16 mouse cellular contexts compared by ENCODE assay signal in genomic region chr13:60627843-60628656, GRCm38 (mm10). TPM values are rescaled to one million over a fixed set of nuclear protein-coding genes. Genes with fewer than 3 reads are reported as not detected.
DNase-seq lines count a peak whose midpoint lies in the region; ATAC-seq and TF ChIP-seq lines count a peak whose summit lies in the region.
"Had no signal": no experiment of that assay in that cellular context is flagged by ENCODE, and none has a peak within 500 bp of the region (broad histone marks: within the 10 kb centered on the region; RNA-seq: fewer than 3 reads in every experiment).

No protein-coding gene starts in this region.

- no peaks in the 10 kb centered on the region for H3K4me1 ChIP-seq in forebrain, postnatal 0 days (ENCODE audit: insufficient read depth)
- H3K4me1 ChIP-seq in forebrain, embryonic 14.5 days (ENCODE audit: control insufficient read depth, insufficient read depth, low read length), result 0 out of 2 replicates have a peak, but pooled peaks cover 2% of the 10 kb centered on the region
- no peaks in the 10 kb centered on the region for H3K4me1 ChIP-seq in lung, embryonic 16.5 days (replicated peaks; ENCODE audit: control insufficient read depth, insufficient read depth, low read length)
- H3K4me1 ChIP-seq in midbrain, embryonic 13.5 days (replicated peaks), result peaks cover 25% of the 10 kb centered on the region
- H3K4me1 ChIP-seq in kidney, adult 2 months (ENCODE audit: control insufficient read depth, insufficient read depth, low read length), result no peaks in the 10 kb centered on the region
- no peaks in the 10 kb centered on the region for H3K4me1 ChIP-seq in thymus, adult 2 months (replicated peaks; ENCODE audit: control insufficient read depth, insufficient read depth, low read length)

- H3K36me3 ChIP-seq in forebrain, postnatal 0 days (ENCODE audit: insufficient read depth), result no peaks in the 10 kb centered on the region
- H3K36me3 ChIP-seq in forebrain, embryonic 14.5 days (ENCODE audit: control insufficient read depth, insufficient read depth, low read length), result no peaks in the 10 kb centered on the region
- no peaks in the 10 kb centered on the region for H3K36me3 ChIP-seq in lung, embryonic 16.5 days (ENCODE audit: control insufficient read depth, insufficient read depth, low read length)
- H3K36me3 ChIP-seq in midbrain, embryonic 13.5 days, result no peaks in the 10 kb centered on the region
- H3K36me3 ChIP-seq in kidney, adult 2 months (ENCODE audit: control insufficient read depth, insufficient read depth, low read length), result no peaks in the 10 kb centered on the region
- H3K36me3 ChIP-seq in thymus, adult 2 months (ENCODE audit: control insufficient read depth, insufficient read depth, low read length), result no peaks in the 10 kb centered on the region
- H3K36me3 ChIP-seq: heart, embryonic 10.5 days had no signal

- no peaks in the 10 kb centered on the region for H3K27me3 ChIP-seq in forebrain, postnatal 0 days (ENCODE audit: insufficient read depth, low read length)
- H3K27me3 ChIP-seq in forebrain, embryonic 14.5 days (replicated peaks; ENCODE audit: control insufficient read depth, insufficient read depth, low read length), result no peaks in the 10 kb centered on the region
- no peaks in the 10 kb centered on the region for H3K27me3 ChIP-seq in lung, embryonic 16.5 days (ENCODE audit: control insufficient read depth, insufficient read depth, low read depth, low read length)
- no peaks in the 10 kb centered on the region for H3K27me3 ChIP-seq in midbrain, embryonic 13.5 days
- H3K27me3 ChIP-seq in kidney, adult 2 months (replicated peaks; ENCODE audit: control insufficient read depth, insufficient read depth, low read length), result no peaks in the 10 kb centered on the region
- H3K27me3 ChIP-seq in thymus, adult 2 months (ENCODE audit: control insufficient read depth, insufficient read depth, low read length), result no peaks in the 10 kb centered on the region

- 31% methylated on average over 15 of the region's 15 CpGs for WGBS in forebrain, postnatal 0 days
- WGBS in forebrain, embryonic 14.5 days, result 30% methylated on average over 15 of the region's 15 CpGs
- WGBS in lung, embryonic 16.5 days, result 52% methylated on average over 15 of the region's 15 CpGs
- WGBS in midbrain, embryonic 13.5 days, result 16% methylated on average over 15 of the region's 15 CpGs
- WGBS in kidney, adult 2 months, result 68% methylated on average over 15 of the region's 15 CpGs
- 87% methylated on average over 15 of the region's 15 CpGs for WGBS in thymus, adult 2 months

- ATAC-seq in forebrain, postnatal 0 days, result 0 out of 2 replicates have a peak, but pooled peaks have one; percentile 14
- no peak for ATAC-seq in forebrain, embryonic 14.5 days
- ATAC-seq in lung, embryonic 16.5 days (ENCODE audit: low read depth), result peak; percentile 23
- peak; percentile 35 for ATAC-seq in midbrain, embryonic 13.5 days
- ATAC-seq: activated CD4-positive, CD25-positive, alpha-beta regulatory T cell, adult 4 months had no signal

- H3K9ac ChIP-seq in forebrain, postnatal 0 days, result no peak overlapping the region
- H3K9ac ChIP-seq in forebrain, embryonic 14.5 days (ENCODE audit: low read length), result no peak overlapping the region
- no peak overlapping the region for H3K9ac ChIP-seq in lung, embryonic 16.5 days (ENCODE audit: low read length)
- H3K9ac ChIP-seq in midbrain, embryonic 13.5 days (replicated peaks), result no peak overlapping the region

- H3K27ac ChIP-seq in forebrain, postnatal 0 days (ENCODE audit: low read depth, low read length), result no peak overlapping the region
- no peak overlapping the region for H3K27ac ChIP-seq in forebrain, embryonic 14.5 days (ENCODE audit: low read depth, low read length)
- H3K27ac ChIP-seq in lung, embryonic 16.5 days (ENCODE audit: low read length), result no peak overlapping the region
- H3K27ac ChIP-seq in midbrain, embryonic 13.5 days, result no peak overlapping the region; the same call in 1 of the 2 replicates
- H3K27ac ChIP-seq in kidney, adult 2 months (ENCODE audit: insufficient read depth, low read depth, low read length), result no peak overlapping the region
- no peak overlapping the region for H3K27ac ChIP-seq in thymus, adult 2 months (ENCODE audit: control insufficient read depth, insufficient read depth, low read length)
- H3K27ac ChIP-seq: heart, embryonic 10.5 days had no signal

- H3K4me2 ChIP-seq in forebrain, postnatal 0 days (ENCODE audit: low read depth), result no peak overlapping the region
- no peak overlapping the region for H3K4me2 ChIP-seq in forebrain, embryonic 14.5 days (ENCODE audit: low read length)
- no peak overlapping the region for H3K4me2 ChIP-seq in lung, embryonic 16.5 days (ENCODE audit: low read depth, low read length)
- no peak overlapping the region for H3K4me2 ChIP-seq in midbrain, embryonic 13.5 days (replicated peaks)
- H3K4me2 ChIP-seq: liver, embryonic 11.5 days had no signal

- no peak for TF ChIP-seq CTCF in forebrain, postnatal 0 days (IDR thresholded peaks at IDR 0.05; ENCODE audit: low read depth)
- no peak for TF ChIP-seq CTCF in kidney, adult 2 months (conservative IDR thresholded peaks at IDR 0.05; ENCODE audit: insufficient read depth, insufficient read length, low read depth, low read length)
- no peak for TF ChIP-seq CTCF in thymus, adult 2 months (IDR thresholded peaks at IDR 0.05; ENCODE audit: borderline replicate concordance, control insufficient read depth, extremely low read depth, insufficient read depth, low read length, poor library complexity)

- DNase-seq in forebrain, postnatal 0 days, result no peak
- DNase-seq in forebrain, embryonic 14.5 days (ENCODE audit: low spot score), result no peak
- no peak for DNase-seq in lung, postnatal 36 days
- peak; percentile 93 for DNase-seq in R1 (ENCODE audit: low read depth, low spot score)
- DNase-seq in kidney, adult 2 months, result no peak
- DNase-seq in thymus, adult 2 months, result no peak
- DNase-seq: B cell, adult 2 months; cerebellum, adult 9-10 months; embryo, embryonic 11 days; kidney, adult 9 months; lung, postnatal 14 days had no signal

- TF ChIP-seq POLR2A in kidney, adult 2 months (IDR thresholded peaks at IDR 0.05; ENCODE audit: low read depth, low read length), result no peak
- TF ChIP-seq POLR2A in thymus, adult 2 months (IDR thresholded peaks at IDR 0.05; ENCODE audit: control insufficient read depth, extremely low read depth, insufficient read depth, low read length, poor library complexity), result no peak

- no peaks in the 10 kb centered on the region for H3K9me3 ChIP-seq in forebrain, postnatal 0 days (ENCODE audit: low read length)
- H3K9me3 ChIP-seq in forebrain, embryonic 14.5 days (replicated peaks; ENCODE audit: control insufficient read depth, low read length), result no peaks in the 10 kb centered on the region
- no peaks in the 10 kb centered on the region for H3K9me3 ChIP-seq in lung, embryonic 16.5 days (ENCODE audit: control insufficient read depth, low read length)
- H3K9me3 ChIP-seq in midbrain, embryonic 13.5 days, result no peaks in the 10 kb centered on the region
- H3K9me3 ChIP-seq: heart, embryonic 10.5 days had no signal

- H3K4me3 ChIP-seq in forebrain, postnatal 0 days (ENCODE audit: low read depth, low read length), result no peak overlapping the region
- no peak overlapping the region for H3K4me3 ChIP-seq in forebrain, embryonic 14.5 days (ENCODE audit: low read depth, low read length)
- H3K4me3 ChIP-seq in lung, embryonic 16.5 days (ENCODE audit: low read length), result no peak overlapping the region
- no peak overlapping the region for H3K4me3 ChIP-seq in midbrain, embryonic 13.5 days (replicated peaks)
- no peak overlapping the region for H3K4me3 ChIP-seq in kidney, adult 2 months (ENCODE audit: insufficient read depth, low read depth, low read length)
- no peak overlapping the region for H3K4me3 ChIP-seq in thymus, adult 2 months (ENCODE audit: control insufficient read depth, insufficient read depth, low read length)
- H3K4me3 ChIP-seq: heart, embryonic 10.5 days had no signal

RNA-seq across cellular contexts. Expression of gene Dapk1, which starts 26.3 kb away (rescaled TPM):
- total RNA-seq in forebrain, postnatal 0 days (2014; rRNA removed), result 67.1 and 72.6 TPM in 2 replicates
- polyA plus RNA-seq in forebrain, postnatal 0 days (2015; fragmentation: Nextera tagmentation; extraction: Ambion mirVana), result 25.9 and 35.6 TPM in 2 replicates
- polyA plus RNA-seq in forebrain, embryonic 14.5 days (2014; fragmentation: Nextera tagmentation; extraction: Ambion mirVana), result 34.1 and 43.3 TPM in 2 replicates
- 40.8 and 43.4 TPM in 2 replicates for polyA plus RNA-seq in lung, embryonic 16.5 days (2015; fragmentation: Nextera tagmentation; extraction: Ambion mirVana)
- 35.1 and 38.4 TPM in 2 replicates for polyA plus RNA-seq in midbrain, embryonic 13.5 days (2015; fragmentation: Nextera tagmentation; extraction: Ambion mirVana)
- 39.5 and 50.8 TPM in 2 replicates for polyA plus RNA-seq in kidney, adult 2 months (2012; rRNA removed)
- polyA plus RNA-seq in thymus, adult 2 months (2012; rRNA removed), result 45.2 and 72.4 TPM in 2 replicates
